Mouse (Mus musculus) forebrain, postnatal 0 days (tissue): ENCODE data around the gene Cxcr3. TPM values are rescaled to one million over a fixed set of nuclear protein-coding genes. Genes with fewer than 3 reads are reported as not detected.

Experiments
- ATAC-seq: fragments of 200-750 bp; cut with Nextera tagmentation; 2 replicates; pipeline ENCODE4 v1.8.0; 2017; ENCODE audit warnings: mild to moderate bottlenecking, moderate library complexity
- DNase-seq: peaks from one replicate; pipeline ENCODE4 v3.0.0-alpha.2; 2015
- H3K27ac ChIP-seq: fragments of 300-500 bp; sonication (generic); 2 replicates; pipeline ENCODE4 v1.5.1; 2014; ENCODE audit warnings: low read depth, mild to moderate bottlenecking, antibody characterized with exemption, low read length, moderate library complexity, mixed read lengths
- H3K27me3 ChIP-seq: fragments of 300-500 bp; sonication (generic); 2 replicates; pipeline ENCODE4 v1.6.1; 2014; ENCODE audit warnings: mild to moderate bottlenecking, low read length, mixed read lengths; ENCODE audit not compliant: insufficient read depth
- H3K36me3 ChIP-seq: fragments of 300-500 bp; sonication (generic); 2 replicates; pipeline ENCODE4 v1.6.1; 2014; ENCODE audit warnings: mild to moderate bottlenecking, moderate library complexity; ENCODE audit not compliant: insufficient read depth
- H3K4me1 ChIP-seq: fragments of 300-500 bp; sonication (generic); 2 replicates; pipeline ENCODE4 v1.6.1; 2014; ENCODE audit warnings: antibody characterized with exemption; ENCODE audit not compliant: insufficient read depth
- H3K4me2 ChIP-seq: fragments of 300-500 bp; sonication (generic); 2 replicates; pipeline ENCODE4 v1.6.1; 2014; ENCODE audit warnings: low read depth, mild to moderate bottlenecking, moderate library complexity
- H3K4me3 ChIP-seq: fragments of 300-500 bp; sonication (generic); 2 replicates; pipeline ENCODE4 v1.5.1; 2014; ENCODE audit warnings: low read depth, low read length, mixed read lengths
- H3K9ac ChIP-seq: fragments of 300-500 bp; sonication (generic); 2 replicates; pipeline ENCODE4 v1.6.1; 2014; ENCODE audit warnings: mild to moderate bottlenecking
- H3K9me3 ChIP-seq: fragments of 300-500 bp; sonication (generic); 2 replicates; pipeline ENCODE4 v1.6.1; 2016; ENCODE audit warnings: low read length
- CTCF ChIP-seq: sonication (generic); IDR thresholded peaks from 2 replicates; pipeline ENCODE4 v1.5.1; 2016; ENCODE audit warnings: antibody characterized with exemption, control low read depth, low read depth
- WGBS: fragments of 180-500 bp; shearing (Covaris S2); extraction: QIAGEN DNeasy Blood & Tissue Kit; methylation state at CpG from one replicate; pipeline ENCODE4 v1.1.7; 2014; 5-methylcytosine and 5-hydroxymethylcytosine counted together
- polyA plus RNA-seq: library from polyadenylated mRNA; unstranded; fragments of >200 nt; fragmentation: Nextera tagmentation; extraction: Ambion mirVana; gene quantifications from 2 replicates; pipeline ENCODE4 v1.2.1, GENCODE M21; 2015
- total RNA-seq: library from RNA; depleted of rRNA; stranded (reverse); fragments of >200 nt; gene quantifications from 2 replicates; pipeline ENCODE4 v1.2.3, GENCODE M21; 2014; rRNA removed

Gene Cxcr3
- total and polyA plus RNA-seq, 2 experiments from 2014 or later = 0.10 to 0.15 TPM

DNA sequence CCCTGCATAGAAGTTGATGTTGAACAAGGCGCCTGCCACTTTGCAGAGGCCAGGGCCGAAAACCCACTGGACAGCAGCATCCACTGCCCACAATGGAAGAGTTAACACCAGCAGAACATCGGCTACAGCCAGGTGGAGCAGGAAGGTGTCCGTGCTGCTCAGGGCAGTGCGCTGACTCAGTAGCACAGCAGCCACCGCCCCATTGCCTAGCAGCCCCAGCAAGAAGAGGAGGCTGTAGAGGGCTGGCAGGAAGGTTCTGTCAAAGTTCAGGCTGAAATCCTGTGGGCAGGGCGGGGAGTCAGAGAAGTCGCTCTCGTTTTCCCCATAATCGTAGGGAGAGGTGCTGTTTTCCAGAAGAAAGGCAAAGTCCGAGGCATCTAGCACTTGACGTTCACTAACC lies 1.4 kb downstream of the Cxcr3 start:
- no peak for ATAC-seq
- Histone ChIP-seq H3K36me3 (no peaks in the 10 kb centered on the region), H3K9ac (no peak overlapping the region), H3K4me2 (no peak overlapping the region), H3K9me3 (no peaks in the 10 kb centered on the region), H3K4me3 (no peak overlapping the region), H3K27me3 (no peaks in the 10 kb centered on the region), H3K27ac (no peak overlapping the region), H3K4me1 (no peaks in the 10 kb centered on the region)
- no peak for DNase-seq
- TF ChIP-seq CTCF = no peak
- WGBS = 82% methylated on average over 12 of the region's 12 CpGs

DNA sequence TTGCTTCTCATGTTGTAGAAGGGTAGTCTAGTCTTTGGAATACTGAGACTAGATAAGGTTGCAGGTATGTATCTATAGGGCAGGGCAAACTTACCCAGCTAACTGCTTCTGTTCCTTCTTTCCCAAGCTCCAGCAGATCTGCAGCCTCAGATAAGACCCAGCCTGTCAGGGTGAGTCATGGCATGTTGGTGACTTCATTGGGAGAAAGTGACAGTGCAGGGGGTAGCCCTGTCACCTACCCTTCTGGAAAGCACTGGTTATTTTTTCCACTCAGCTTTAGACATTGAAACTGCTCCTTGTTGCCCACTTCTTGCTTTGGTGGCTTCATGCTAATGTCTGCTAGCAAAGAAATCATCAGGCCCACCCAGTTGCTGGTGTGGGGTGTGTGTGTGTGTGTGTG lies 4.1 kb downstream of the Cxcr3 start:
- Histone ChIP-seq H3K4me1 (no peaks in the 10 kb centered on the region), H3K9me3 (no peaks in the 10 kb centered on the region), H3K4me3 (no peak overlapping the region), H3K27me3 (no peaks in the 10 kb centered on the region), H3K36me3 (no peaks in the 10 kb centered on the region), H3K27ac (no peak overlapping the region), H3K9ac (no peak overlapping the region), H3K4me2 (no peak overlapping the region)
- no peak for ATAC-seq
- no peak for DNase-seq
- no peak for TF ChIP-seq CTCF

DNA sequence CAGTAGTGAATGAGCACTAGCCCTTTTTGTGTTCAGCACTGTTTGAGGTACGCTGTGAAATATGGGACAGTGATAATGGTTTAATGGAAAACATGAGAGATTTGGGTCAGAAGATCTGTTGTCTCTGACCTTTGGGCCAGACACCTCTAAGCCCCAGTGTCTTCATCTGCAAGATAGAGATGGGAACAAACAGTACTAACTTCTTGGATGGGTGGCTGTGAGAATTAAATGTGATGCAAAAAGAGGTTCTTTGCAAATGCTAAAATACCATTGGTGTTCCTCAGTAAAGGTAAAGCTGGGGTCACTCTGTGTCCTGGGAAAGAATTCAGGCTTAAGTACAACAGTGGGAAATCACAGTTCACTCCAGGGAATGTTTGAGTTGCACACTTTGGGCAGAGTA lies 13.7 kb downstream of the Cxcr3 start:
- H3K4me3 ChIP-seq = no peak overlapping the region
- TF ChIP-seq CTCF = no peak
- no peaks in the 10 kb centered on the region for H3K4me1 ChIP-seq
- no peaks in the 10 kb centered on the region for H3K9me3 ChIP-seq
- ATAC-seq (no peak), DNase-seq (no peak)
- 43% methylated on average over 1 of the region's 1 CpGs for WGBS
- no peaks in the 10 kb centered on the region for H3K36me3 ChIP-seq
- no peak overlapping the region for H3K27ac ChIP-seq
- H3K4me2 ChIP-seq = no peak overlapping the region
- H3K9ac ChIP-seq = no peak overlapping the region
- no peaks in the 10 kb centered on the region for H3K27me3 ChIP-seq

DNA sequence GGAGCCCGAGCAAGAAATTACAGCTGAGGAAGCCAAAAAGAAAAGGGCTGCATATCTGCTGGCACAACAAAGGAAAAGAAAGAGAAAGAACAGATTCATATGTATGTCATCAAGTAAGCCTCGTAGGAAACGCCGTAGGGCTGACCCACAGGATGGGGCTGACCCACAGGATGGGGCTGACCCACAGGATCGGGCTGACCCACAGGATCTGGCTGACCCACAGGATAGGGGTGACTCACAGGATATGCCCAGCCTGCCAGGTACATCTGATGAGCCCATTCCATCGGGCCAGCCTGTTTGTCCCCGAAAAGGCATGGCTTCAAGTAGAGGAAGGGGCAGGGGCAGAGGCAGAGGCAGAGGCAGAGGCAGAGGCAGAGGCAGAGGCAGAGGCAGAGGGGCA lies 29.0 kb downstream of the Cxcr3 start:
- H3K4me1 ChIP-seq = no peaks in the 10 kb centered on the region
- WGBS = 84% methylated on average over 7 of the region's 7 CpGs

DNA sequence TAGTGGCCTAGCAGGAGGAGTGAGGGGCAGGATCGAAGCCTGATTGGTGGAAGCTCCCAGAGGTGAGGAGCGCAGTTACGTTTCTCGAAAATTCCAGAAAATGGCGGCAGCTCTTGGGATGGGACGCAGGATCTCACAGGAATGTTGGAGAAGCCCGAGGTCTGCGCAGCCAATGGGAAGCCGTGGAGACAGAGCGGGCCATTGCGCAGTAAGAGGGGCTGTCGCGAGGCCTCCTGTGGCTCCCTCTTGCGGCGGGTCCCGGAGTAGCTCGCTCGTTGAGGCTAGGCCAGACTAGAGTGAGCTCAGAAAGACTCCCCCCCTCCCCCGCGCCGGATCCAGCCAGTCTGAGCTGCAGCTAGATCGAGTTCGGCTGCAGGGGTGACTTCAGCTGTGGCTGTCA lies 35.8 kb downstream of the Cxcr3 start:
- Histone ChIP-seq H3K27me3 (no peaks in the 10 kb centered on the region), H3K36me3 (no peaks in the 10 kb centered on the region), H3K27ac (no peak overlapping the region), H3K9ac (no peak overlapping the region), H3K9me3 (no peaks in the 10 kb centered on the region), H3K4me3 (no peak overlapping the region), H3K4me1 (no peaks in the 10 kb centered on the region), H3K4me2 (no peak overlapping the region)
- ATAC-seq (no peak), DNase-seq (no peak)
- 68% methylated on average over 23 of the region's 23 CpGs for WGBS
- no peak for TF ChIP-seq CTCF

More for the DNA sequence above, 29.0 kb downstream of the Cxcr3 start:
- H3K27me3 ChIP-seq = no peaks in the 10 kb centered on the region
- ATAC-seq (no peak), DNase-seq (no peak)
- no peaks in the 10 kb centered on the region for H3K9me3 ChIP-seq
- H3K4me3 ChIP-seq = no peak overlapping the region
- TF ChIP-seq CTCF = no peak
- no peaks in the 10 kb centered on the region for H3K36me3 ChIP-seq
- H3K4me2 ChIP-seq = no peak overlapping the region
- no peak overlapping the region for H3K9ac ChIP-seq
- no peak overlapping the region for H3K27ac ChIP-seq

DNA sequence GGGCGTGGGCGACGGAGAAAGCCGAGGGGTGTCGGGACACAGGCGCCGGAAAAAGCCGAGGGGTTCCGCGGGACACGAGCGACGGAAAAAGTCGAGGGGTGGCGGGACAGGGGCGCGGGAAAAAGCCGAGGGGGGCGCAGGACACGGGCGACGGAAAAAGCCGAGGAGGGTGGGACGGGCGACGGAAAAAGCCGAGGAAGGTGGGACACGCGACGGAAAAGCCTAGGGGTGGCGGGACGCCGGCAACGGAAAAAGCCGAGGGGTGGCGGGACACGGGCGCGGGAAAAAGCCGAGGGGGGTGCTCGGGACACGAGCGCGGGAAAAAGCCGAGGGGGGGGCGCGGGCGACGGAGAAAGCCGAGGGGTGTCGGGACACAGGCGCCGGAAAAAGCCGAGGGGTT lies 36.5 kb downstream of the Cxcr3 start:
- Histone ChIP-seq H3K27ac (no peak overlapping the region), H3K4me2 (no peak overlapping the region), H3K4me3 (no peak overlapping the region), H3K9ac (no peak overlapping the region), H3K27me3 (no peaks in the 10 kb centered on the region), H3K9me3 (no peaks in the 10 kb centered on the region), H3K4me1 (no peaks in the 10 kb centered on the region), H3K36me3 (no peaks in the 10 kb centered on the region)
- WGBS = 78% methylated on average over 50 of the region's 54 CpGs
- no peak for ATAC-seq
- no peak for DNase-seq
- no peak for TF ChIP-seq CTCF

DNA sequence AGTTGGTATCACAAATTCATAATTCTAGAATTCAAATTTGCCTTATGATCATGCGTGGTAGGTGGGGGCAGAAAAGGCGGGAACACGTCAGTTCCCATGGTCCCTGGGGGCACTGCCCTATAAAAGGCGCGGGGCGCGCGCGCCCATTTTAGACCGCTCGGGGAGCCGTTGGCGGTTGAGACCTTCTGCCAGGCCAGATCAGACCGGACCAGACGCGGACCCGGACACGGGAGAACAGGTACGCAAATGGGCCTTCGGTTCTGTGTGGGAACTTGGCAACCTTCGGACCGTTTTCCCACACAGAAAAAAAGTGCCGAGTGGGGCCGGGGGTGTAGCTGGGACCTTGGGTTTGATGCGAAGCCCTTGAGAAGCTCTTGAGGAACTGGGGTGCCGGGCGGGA lies 38.4 kb downstream of the Cxcr3 start:
- 95% methylated on average over 27 of the region's 27 CpGs for WGBS
- H3K36me3 ChIP-seq = no peaks in the 10 kb centered on the region
- ATAC-seq (no peak), DNase-seq (no peak)
- no peak overlapping the region for H3K4me3 ChIP-seq
- H3K27ac ChIP-seq = no peak overlapping the region
- no peak overlapping the region for H3K9ac ChIP-seq
- H3K9me3 ChIP-seq = no peaks in the 10 kb centered on the region
- no peak for TF ChIP-seq CTCF
- H3K27me3 ChIP-seq = no peaks in the 10 kb centered on the region
- H3K4me1 ChIP-seq = no peaks in the 10 kb centered on the region
- no peak overlapping the region for H3K4me2 ChIP-seq

Other genes starting within 250 kb of the Cxcr3 start
- gene Taf1, start 201.5 kb downstream of the Cxcr3 start, total RNA-seq = 38.5 and 44.8 TPM in 2 replicates
- gene Taf1, start 201.5 kb downstream of the Cxcr3 start, polyA plus RNA-seq = 6.3 and 12.2 TPM in 2 replicates
- 174 and 187 TPM in 2 replicates for gene Ogt, start 94.2 kb downstream of the Cxcr3 start, total RNA-seq
- gene Ogt, start 94.2 kb downstream of the Cxcr3 start, polyA plus RNA-seq = 85.6 and 93.6 TPM in 2 replicates
- gene Gm4779, start 60.2 kb upstream of the Cxcr3 start, total RNA-seq = not detected in 2 replicates
- not detected in 2 replicates for gene Gm4779, start 60.2 kb upstream of the Cxcr3 start, polyA plus RNA-seq
- gene 8030474K03Rik, start 60.4 kb upstream of the Cxcr3 start, total RNA-seq = not detected in 2 replicates
- gene 8030474K03Rik, start 60.4 kb upstream of the Cxcr3 start, polyA plus RNA-seq = not detected in 2 replicates
- 10.5 and 15.8 TPM in 2 replicates for gene Nhsl2, start 115.1 kb upstream of the Cxcr3 start, total RNA-seq
- 2.5 and 4.0 TPM in 2 replicates for gene Nhsl2, start 115.1 kb upstream of the Cxcr3 start, polyA plus RNA-seq